Mouse (Mus musculus) intestine, embryonic 16.5 days (tissue): ENCODE measurements around the gene Trim72. TPM values are rescaled to one million over a fixed set of nuclear protein-coding genes. Genes with fewer than 3 reads are reported as not detected.

Experiments used
- ATAC-seq: fragments of 200-750 bp; cut with Nextera tagmentation; 2 replicates; pipeline ENCODE4 v1.8.0; 2017; ENCODE audit warnings: moderate TSS enrichment, moderate library complexity
- H3K27ac ChIP-seq: fragments of 300-500 bp; sonication (generic); 2 replicates; pipeline ENCODE4 v1.5.1; 2014; ENCODE audit warnings: mild to moderate bottlenecking, low read length
- H3K27me3 ChIP-seq: fragments of 300-500 bp; sonication (generic); replicated peaks from 2 replicates; pipeline ENCODE4 v1.6.1; 2014; ENCODE audit warnings: low read length, control low read depth, mixed read lengths; ENCODE audit not compliant: control insufficient read depth, insufficient read depth
- H3K36me3 ChIP-seq: fragments of 300-500 bp; sonication (generic); 2 replicates; pipeline ENCODE4 v1.6.1; 2014; ENCODE audit warnings: low read length, control low read depth; ENCODE audit not compliant: control insufficient read depth, insufficient read depth
- H3K4me1 ChIP-seq: fragments of 300-500 bp; sonication (generic); 2 replicates; pipeline ENCODE4 v1.6.1; 2014; ENCODE audit warnings: low read length, control low read depth, mixed read lengths; ENCODE audit not compliant: control insufficient read depth, insufficient read depth
- H3K4me2 ChIP-seq: fragments of 300-500 bp; sonication (generic); 2 replicates; pipeline ENCODE4 v1.6.1; 2014; ENCODE audit warnings: low read depth, low read length, control low read depth
- H3K4me3 ChIP-seq: fragments of 300-500 bp; sonication (generic); 2 replicates; pipeline ENCODE4 v1.5.1; 2014; ENCODE audit warnings: mild to moderate bottlenecking, low read length
- H3K9ac ChIP-seq: fragments of 300-500 bp; sonication (generic); 2 replicates; pipeline ENCODE4 v1.6.1; 2014; ENCODE audit warnings: low read depth, low read length
- H3K9me3 ChIP-seq: fragments of 300-500 bp; sonication (generic); 2 replicates; pipeline ENCODE4 v1.6.1; 2016; ENCODE audit warnings: low read length, control low read depth; ENCODE audit not compliant: control insufficient read depth
- WGBS: fragments of 180-500 bp; shearing (Covaris S2); extraction: QIAGEN DNeasy Blood & Tissue Kit; methylation state at CpG from one replicate; pipeline ENCODE4 v1.1.7; 2014; 5-methylcytosine and 5-hydroxymethylcytosine counted together
- polyA plus RNA-seq: library from polyadenylated mRNA; unstranded; fragments of >200 nt; fragmentation: Nextera tagmentation; extraction: Ambion mirVana; gene quantifications from 2 replicates; pipeline ENCODE4 v1.2.1, GENCODE M21; 2015

Trim72 gene
- polyA plus RNA-seq, 1 experiment from 2014 or later = 0.38 TPM

DNA sequence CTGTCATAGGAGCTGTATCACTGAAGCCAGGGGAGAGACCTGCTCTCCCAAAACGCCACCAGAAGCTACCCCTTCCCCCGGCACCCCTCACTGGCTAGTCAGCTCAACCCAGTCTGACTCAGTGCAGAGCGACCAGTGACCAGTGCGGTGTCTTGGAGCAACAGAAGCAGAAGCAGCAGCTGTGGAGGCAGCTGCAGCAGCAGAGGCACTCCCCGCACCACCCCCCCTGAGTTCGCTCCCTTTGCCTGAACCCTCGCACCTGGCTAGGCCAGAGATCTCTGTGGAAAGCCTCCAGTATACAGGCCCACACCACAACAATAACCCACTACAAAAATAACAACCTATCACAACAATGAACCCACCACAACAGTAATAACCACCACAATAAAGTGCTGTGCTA, 54.8 kb downstream of the Trim72 start:
- Histone ChIP-seq H3K9ac (no peak overlapping the region), H3K4me2 (no peak overlapping the region), H3K4me1 (peaks cover 8% of the 10 kb centered on the region; the same call in 1 of the 2 replicates), H3K4me3 (no peak overlapping the region), H3K9me3 (no peaks in the 10 kb centered on the region), H3K27me3 (no peaks in the 10 kb centered on the region), H3K36me3 (no peaks in the 10 kb centered on the region), H3K27ac (no peak overlapping the region)
- ATAC-seq = peak; percentile 29; the same call in 1 of the 2 replicates
- WGBS = 70% methylated on average over 7 of the region's 7 CpGs

GRCm38 (mm10) chr7:128059091-128059490, 55.3 kb downstream of the Trim72 start:
- Histone ChIP-seq H3K4me1 (peaks cover 8% of the 10 kb centered on the region; the same call in 1 of the 2 replicates), H3K4me2 (no peak overlapping the region)
- ATAC-seq = no peak

More at GRCm38 (mm10) chr7:128059091-128059490, 55.3 kb downstream of the Trim72 start:
- Histone ChIP-seq H3K27ac (no peak overlapping the region), H3K4me3 (no peak overlapping the region), H3K9ac (no peak overlapping the region), H3K27me3 (no peaks in the 10 kb centered on the region), H3K9me3 (no peaks in the 10 kb centered on the region), H3K36me3 (no peaks in the 10 kb centered on the region)
- WGBS = 67% methylated on average over 4 of the region's 4 CpGs

Other genes with a start within 250 kb of the Trim72 start
- gene Orai3, start 234.1 kb upstream of the Trim72 start, polyA plus RNA-seq = 24.6 and 24.9 TPM in 2 replicates
- gene Setd1a, start 227.3 kb upstream of the Trim72 start, polyA plus RNA-seq = 6.2 and 11.4 TPM in 2 replicates
- gene Gm49388, start 218.3 kb upstream of the Trim72 start, polyA plus RNA-seq = not detected in 2 replicates
- gene Hsd3b7, start 203.3 kb upstream of the Trim72 start, polyA plus RNA-seq = 37.6 and 38.4 TPM in 2 replicates
- gene Stx4a, start 179.7 kb upstream of the Trim72 start, polyA plus RNA-seq = 44.7 and 47.5 TPM in 2 replicates
- gene Stx1b, start 179.4 kb upstream of the Trim72 start, polyA plus RNA-seq = 1.7 and 2.0 TPM in 2 replicates
- gene Zfp646, start 127.7 kb upstream of the Trim72 start, polyA plus RNA-seq = 7.2 and 8.9 TPM in 2 replicates
- gene Zfp668, start 127.1 kb upstream of the Trim72 start, polyA plus RNA-seq = 11.6 and 14.6 TPM in 2 replicates
- 2.6 and 4.0 TPM in 2 replicates for gene Prss53, start 113.0 kb upstream of the Trim72 start, polyA plus RNA-seq
- not detected in 2 replicates for gene Gm21974, start 108.5 kb upstream of the Trim72 start, polyA plus RNA-seq
- gene Vkorc1, start 108.3 kb upstream of the Trim72 start, polyA plus RNA-seq = 260 and 261 TPM in 2 replicates
- 184 and 198 TPM in 2 replicates for gene Bckdk, start 99.9 kb upstream of the Trim72 start, polyA plus RNA-seq
- gene Kat8, start 91.4 kb upstream of the Trim72 start, polyA plus RNA-seq = 27.3 and 29.2 TPM in 2 replicates
- gene Prss8, start 73.8 kb upstream of the Trim72 start, polyA plus RNA-seq = 82.2 and 90.8 TPM in 2 replicates
- 9.6 and 10.3 TPM in 2 replicates for gene Prss36, start 57.2 kb upstream of the Trim72 start, polyA plus RNA-seq
- 204 and 215 TPM in 2 replicates for gene Fus, start 36.5 kb upstream of the Trim72 start, polyA plus RNA-seq
- gene Pycard, start 10.1 kb upstream of the Trim72 start, polyA plus RNA-seq = 623 and 626 TPM in 2 replicates
- 2.4 and 2.5 TPM in 2 replicates for gene Itgam, start 58.7 kb downstream of the Trim72 start, polyA plus RNA-seq
- not detected in 2 replicates for gene Gm49368, start 58.7 kb downstream of the Trim72 start, polyA plus RNA-seq
- gene Itgax, start 125.6 kb downstream of the Trim72 start, polyA plus RNA-seq = 0.75 and 0.92 TPM in 2 replicates
- gene Itgad, start 150.4 kb downstream of the Trim72 start, polyA plus RNA-seq = 0.05 and 0.15 TPM in 2 replicates
- gene Cox6a2, start 202.4 kb downstream of the Trim72 start, polyA plus RNA-seq = 0.77 and 0.95 TPM in 2 replicates
- 15.4 and 17.8 TPM in 2 replicates for gene Armc5, start 233.4 kb downstream of the Trim72 start, polyA plus RNA-seq
- gene 9130023H24Rik, start 234.1 kb downstream of the Trim72 start, polyA plus RNA-seq = 5.7 and 6.5 TPM in 2 replicates
- gene Tgfb1i1, start 242.9 kb downstream of the Trim72 start, polyA plus RNA-seq = 167 and 175 TPM in 2 replicates